Mouse (Mus musculus) embryo, embryonic 9.5 days (tissue): ENCODE measurements around the gene Accs.

Experiments used
- DNase-seq: peaks from one replicate; pipeline ENCODE4 v3.0.0-alpha.2; 2017; ENCODE audit errors: extremely low spot score

Gene Accs

DNA sequence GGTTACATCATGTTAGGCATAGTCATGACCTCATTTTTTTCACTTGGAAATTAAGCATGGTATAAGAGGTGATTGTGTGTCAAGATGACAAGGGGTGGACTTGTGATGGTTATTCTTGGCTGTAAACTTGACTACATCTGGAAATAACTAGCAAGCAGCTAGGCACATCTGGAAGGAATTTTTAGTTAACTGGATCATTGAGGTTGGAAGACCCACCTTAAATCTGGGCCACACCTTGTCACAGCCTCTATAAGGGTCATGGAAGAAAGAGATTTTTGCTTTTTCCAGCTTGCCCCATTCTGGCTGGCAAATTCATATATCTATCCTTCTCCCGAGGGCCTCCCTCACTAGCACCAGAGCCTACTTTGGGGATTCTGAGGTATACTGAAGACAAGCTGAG lies 1.6 kb upstream of the Accs start:
- DNase-seq: no peak

DNA sequence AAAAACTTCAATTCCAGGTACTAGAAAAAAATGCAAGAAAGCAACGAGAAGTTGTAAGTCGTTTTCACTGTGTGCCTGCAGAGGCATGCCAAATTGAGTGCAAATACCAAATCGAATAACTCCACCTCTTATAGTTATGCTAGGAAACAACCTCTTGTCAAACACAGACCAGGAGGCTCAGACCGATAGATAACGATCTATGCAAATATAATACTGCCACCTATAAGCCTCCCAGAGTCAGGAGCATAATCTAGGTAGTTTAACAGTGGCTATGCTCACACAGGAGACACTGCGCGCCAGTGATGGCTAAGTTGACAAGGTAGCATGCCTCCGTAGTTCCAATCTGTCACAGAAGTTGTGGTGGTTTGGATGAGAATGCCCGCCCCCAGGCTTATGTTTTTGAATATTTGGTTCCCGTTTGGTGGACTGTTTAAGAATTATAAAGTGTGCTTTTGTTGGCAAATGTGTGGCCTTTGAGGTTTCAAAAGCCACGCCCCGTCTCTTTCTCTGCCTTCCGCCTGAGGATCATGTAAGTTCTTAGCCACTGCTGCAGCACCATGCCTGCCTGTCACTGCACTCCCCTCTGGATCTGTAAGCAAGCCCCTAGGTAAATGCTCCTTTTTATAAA lies 688 bp upstream of the Accs start:
- DNase-seq: no peak

DNA sequence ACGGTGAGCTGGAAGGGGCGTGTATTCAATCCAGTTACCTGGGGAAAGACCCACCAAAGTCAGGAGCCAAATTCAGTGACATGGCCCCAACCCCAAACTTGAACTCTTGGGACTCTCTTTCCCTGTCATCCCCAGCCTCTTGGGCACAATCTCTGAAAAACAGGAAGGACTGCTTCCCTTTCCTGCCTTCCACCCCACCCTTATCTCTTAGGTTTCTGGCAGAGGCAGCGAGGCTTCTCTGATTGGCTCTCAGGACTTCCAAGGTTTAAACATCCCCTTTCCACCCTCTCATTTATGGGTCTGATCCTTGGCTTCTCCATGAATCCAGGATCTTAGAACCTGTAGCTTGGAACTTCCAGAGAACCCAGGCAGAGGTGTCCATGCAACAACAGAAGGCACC lies 8.4 kb downstream of the Accs start:
- no peak for DNase-seq

- DNase-seq: no peak
These were observed 9.6 kb downstream of the Accs start for GRCm38 (mm10) chr2:93840109-93840508.

- DNase-seq: no peak
These were observed 10.8 kb downstream of the Accs start for GRCm38 (mm10) chr2:93838931-93839330.

- no peak for DNase-seq
These were observed 13.4 kb downstream of the Accs start for GRCm38 (mm10) chr2:93836232-93836785.

DNA sequence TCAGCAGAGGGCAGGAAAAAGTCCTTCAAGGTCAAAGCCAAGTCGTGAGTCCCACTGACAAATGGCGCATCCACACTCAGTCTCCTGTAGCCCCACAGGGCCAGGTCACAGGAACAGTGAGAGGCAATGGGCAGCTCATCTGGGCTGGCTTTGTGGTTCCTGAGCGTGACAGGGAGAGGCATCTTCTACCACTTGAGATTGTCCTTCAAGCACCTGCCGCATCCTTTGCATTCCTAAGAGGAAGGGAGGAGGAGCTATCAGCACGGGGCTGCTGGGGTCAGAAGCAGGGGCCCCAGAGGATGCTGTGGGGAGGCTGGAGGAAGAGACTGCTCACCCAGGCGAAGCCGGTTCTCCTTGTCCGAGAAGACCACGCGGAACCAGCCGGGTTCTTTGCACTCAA lies 14.1 kb downstream of the Accs start:
- DNase-seq: no peak

GRCm38 (mm10) chr2:93823519-93823918 lies 26.2 kb downstream of the Accs start:
- DNase-seq: peak; percentile 77

GRCm38 (mm10) chr2:93822045-93822749 lies 27.5 kb downstream of the Accs start, which contains the start of gene Ext2:
Gene Ext2 (minus strand): TSS chr2:93822568.
- DNase-seq: peak; percentile 88

GRCm38 (mm10) chr2:93817791-93818190 lies 32.0 kb downstream of the Accs start:
- DNase-seq: no peak

DNA sequence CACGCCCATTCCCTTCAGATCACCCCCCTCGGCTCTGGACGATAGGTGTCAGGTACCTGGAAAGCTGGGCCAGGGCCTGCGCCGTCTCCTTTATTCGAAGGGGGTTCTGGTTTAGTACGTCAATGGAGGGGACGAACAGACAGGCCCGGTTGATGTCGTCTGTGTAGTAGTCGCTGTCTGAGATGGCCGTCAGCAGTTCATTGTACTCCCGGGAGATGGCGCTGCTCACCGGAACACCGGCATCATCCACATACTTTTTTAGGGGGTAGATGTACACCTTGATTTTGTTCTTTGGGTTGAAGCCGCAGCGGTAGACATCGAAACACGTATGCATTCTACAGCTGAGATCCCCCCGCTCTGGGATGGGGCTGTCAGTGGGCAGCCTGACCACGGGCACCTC lies 36.4 kb downstream of the Accs start:
- DNase-seq: no peak

GRCm38 (mm10) chr2:93811812-93812211 lies 37.9 kb downstream of the Accs start:
- peak; percentile 38 for DNase-seq

GRCm38 (mm10) chr2:93809931-93810330 lies 39.8 kb downstream of the Accs start:
- peak; percentile 47 for DNase-seq

DNA sequence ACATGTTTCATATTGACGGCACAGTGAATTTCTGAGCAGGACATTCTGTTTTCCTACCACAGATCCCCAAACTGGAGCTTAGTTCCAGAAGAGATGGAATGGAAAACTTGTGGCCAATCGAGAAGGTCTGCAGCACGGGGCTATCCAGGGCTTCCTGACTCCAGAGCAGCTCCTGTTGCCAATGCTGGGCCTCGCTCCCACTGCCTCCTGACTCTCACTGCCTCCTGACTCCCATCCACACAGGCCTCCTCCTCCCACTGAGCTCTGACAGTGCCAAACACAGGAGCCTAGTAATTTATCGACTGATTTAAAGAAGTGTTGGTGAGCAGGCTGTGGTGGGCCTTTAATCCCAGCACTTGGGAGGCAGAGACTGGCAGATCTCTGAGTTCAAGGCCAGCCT lies 41.7 kb downstream of the Accs start:
- DNase-seq: no peak

- DNase-seq: no peak
These were observed 42.3 kb downstream of the Accs start for GRCm38 (mm10) chr2:93807440-93807839.

GRCm38 (mm10) chr2:93806487-93807201 lies 43.1 kb downstream of the Accs start:
- no peak for DNase-seq

- no peak for DNase-seq
These were observed 44.2 kb downstream of the Accs start for GRCm38 (mm10) chr2:93805523-93805922.

- DNase-seq: no peak
These were observed 44.7 kb downstream of the Accs start for GRCm38 (mm10) chr2:93805066-93805465.

DNA sequence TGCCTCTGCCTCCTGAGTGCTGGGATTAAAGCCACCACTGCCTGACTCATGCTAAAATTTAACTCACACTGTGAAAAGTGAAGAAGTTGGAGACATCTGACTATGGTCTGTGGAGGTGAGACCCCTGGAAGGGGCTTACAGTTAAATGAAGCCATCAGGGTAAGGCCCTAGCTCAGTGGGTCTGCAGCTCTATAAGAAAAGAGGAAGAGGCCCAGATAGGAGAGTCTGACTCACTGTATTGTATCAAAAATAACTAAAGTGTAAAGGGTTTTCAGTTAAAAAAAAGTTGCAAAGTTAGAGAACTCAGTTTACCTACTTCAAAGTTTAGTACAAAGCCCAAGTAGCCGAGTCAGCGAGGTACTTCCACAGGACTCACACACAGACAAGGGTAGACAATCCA lies 46.8 kb downstream of the Accs start:
- DNase-seq: no peak

DNA sequence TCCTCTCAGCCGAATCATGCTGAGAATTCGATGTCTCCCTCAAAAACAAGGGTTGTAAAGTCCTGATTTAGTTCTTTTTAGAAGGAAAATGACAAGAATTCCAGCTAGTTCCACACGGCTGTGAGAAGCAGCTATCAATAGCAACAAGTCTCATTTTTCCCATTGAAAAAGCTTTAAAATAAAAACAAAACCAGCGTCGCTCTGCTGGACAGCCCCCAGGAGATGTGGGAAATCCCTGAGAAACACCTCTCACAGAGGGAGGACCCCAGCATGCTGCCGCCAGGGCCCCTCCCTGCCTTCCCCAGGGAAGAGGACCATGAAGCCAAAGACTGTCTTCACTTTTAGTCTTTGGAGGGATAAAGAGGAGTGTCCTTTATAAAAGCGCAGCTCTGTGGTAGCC lies 48.6 kb downstream of the Accs start:
- DNase-seq: no peak

DNA sequence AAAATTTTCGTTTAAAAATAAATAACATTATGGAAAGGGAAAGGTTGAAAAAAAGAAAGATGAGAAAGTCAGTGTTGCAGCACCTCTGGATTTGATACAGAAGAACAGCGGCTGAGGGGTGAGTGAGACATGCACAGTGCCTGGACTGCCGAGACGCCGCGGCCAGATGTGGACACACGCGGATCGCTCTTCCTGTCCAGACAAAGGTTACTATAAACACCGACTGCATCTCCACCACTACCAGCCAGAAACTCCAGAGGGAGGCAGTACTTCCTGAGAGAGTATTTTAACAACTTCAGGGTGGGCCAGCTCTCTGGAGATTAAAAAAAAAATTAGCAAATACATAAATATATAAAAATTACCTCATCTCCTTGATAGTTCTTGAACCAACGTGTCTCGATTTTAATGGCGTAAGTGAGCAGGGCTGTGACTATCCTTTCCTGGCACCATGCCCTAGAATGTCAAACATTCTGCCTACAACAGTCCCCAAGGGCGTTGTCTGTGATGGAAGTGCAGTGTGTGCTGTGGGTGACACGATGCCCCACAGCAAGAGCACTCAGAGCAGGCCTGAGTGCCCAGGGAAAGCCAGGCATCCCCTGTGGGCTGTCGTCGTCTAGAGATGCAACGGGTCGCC lies 52.5 kb downstream of the Accs start:
- no peak for DNase-seq

DNA sequence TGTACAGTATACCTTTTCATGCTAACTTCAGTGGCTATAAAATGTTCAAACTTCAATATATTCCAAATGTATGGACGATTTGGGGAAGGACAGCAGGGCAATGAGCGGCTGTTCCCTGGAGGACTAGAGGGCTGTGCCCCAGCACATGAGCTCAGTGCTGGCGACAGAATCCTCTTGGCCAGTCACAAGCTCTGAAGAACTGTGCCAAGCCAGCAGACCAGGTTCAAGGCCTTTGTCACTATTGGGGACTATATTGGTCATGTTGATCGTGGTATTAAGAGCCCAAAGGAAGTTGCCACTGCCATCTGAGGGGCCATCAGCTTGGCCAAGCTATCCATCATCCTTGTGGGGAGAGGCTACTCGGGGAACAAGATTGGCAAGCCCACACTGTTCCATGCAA lies 55.4 kb downstream of the Accs start:
- DNase-seq: no peak
